Mouse (Mus musculus): Measurements from ENCODE around the gene Gltpd2.

- TF ChIP-seq POLR2A (IDR thresholded peaks at IDR 0.05; ENCODE audit: borderline replicate concordance, low read depth, low read length): peak; percentile 68; the same call in 1 of the 2 replicates
- no peak for TF ChIP-seq CTCF (IDR thresholded peaks at IDR 0.05; ENCODE audit: low read depth, low read length)
Observed at GRCm38 (mm10) chr11:70525184-70525678, 6.2 kb downstream of the Gltpd2 start, which contains the start of gene Psmb6.

All from bone marrow macrophage, adult 2 months (primary cell).